Mouse (Mus musculus): Measurements from ENCODE around the gene Ypel1. TPM values are rescaled to one million over a fixed set of nuclear protein-coding genes. Genes with fewer than 3 reads are reported as not detected.

Gene Ypel1
- total RNA-seq (2014; fragmentation: Nextera tagmentation): 5.8 TPM in 1 of 2 replicates, not detected in the other
- total RNA-seq (2017): 1.4 and 2.8 TPM in 2 replicates

DNA sequence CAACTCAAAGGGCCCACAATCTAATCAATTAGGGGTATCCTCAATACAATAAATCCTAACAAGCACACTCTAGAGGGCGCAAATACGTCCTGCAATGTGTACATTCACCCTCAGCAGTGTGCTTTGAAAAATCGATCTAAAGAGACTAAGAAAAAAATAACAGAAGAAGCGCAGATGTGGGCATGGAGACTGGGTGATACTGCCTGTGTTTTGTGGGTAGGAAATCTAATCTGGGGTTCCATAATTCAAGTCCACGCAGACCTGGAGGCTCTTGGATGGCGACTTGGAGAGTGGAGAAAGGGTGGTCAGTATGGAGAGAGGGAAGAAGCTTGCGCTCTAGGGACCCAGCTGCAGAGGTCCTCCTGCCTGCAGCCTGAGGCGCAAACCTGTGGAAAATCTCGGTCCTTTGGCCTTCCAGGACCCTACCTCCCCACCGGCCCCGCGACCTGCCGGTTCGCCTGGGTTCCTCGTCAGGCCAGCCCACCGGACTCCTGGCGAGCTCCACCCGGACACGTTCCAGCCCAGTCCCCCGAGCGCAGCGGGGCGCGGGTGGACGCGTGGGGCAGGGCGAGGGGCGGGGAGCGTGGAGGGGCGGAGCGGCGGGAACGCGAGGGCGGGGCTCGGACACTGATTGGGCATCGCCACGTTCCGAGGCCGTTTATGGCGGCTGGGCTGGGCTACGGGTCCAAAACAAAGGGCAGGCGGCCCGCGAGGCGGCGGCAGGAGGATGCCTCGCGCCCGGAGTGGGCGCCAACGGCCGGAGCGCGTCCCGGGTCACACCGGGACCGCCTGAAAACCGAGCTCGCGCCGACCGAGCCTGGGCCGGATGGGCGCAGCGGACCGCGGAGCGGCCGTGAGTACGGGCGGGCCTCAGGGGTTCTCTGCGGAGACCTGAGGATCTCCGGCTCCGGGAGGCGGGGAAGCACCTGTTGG lies at the start of gene Ypel1:
Gene Ypel1 (plus strand): TSS at position 186 of the 933 bp plus-strand sequence.
- ATAC-seq (replicated peaks; ENCODE audit: poor library complexity, severe bottlenecking): peak; percentile 92

- ATAC-seq (replicated peaks; ENCODE audit: poor library complexity, severe bottlenecking): peak; percentile 37
These were observed 44.9 kb upstream of the Ypel1 start for GRCm38 (mm10) chr16:17024469-17025148.

- ATAC-seq (replicated peaks; ENCODE audit: poor library complexity, severe bottlenecking): no peak
These were observed 39.4 kb upstream of the Ypel1 start for GRCm38 (mm10) chr16:17029971-17030695.

GRCm38 (mm10) chr16:17033754-17034153 lies 35.7 kb upstream of the Ypel1 start:
- ATAC-seq (replicated peaks; ENCODE audit: poor library complexity, severe bottlenecking): no peak

- no peak for ATAC-seq (replicated peaks; ENCODE audit: poor library complexity, severe bottlenecking)
These were observed 28.8 kb upstream of the Ypel1 start for GRCm38 (mm10) chr16:17040716-17041115.

DNA sequence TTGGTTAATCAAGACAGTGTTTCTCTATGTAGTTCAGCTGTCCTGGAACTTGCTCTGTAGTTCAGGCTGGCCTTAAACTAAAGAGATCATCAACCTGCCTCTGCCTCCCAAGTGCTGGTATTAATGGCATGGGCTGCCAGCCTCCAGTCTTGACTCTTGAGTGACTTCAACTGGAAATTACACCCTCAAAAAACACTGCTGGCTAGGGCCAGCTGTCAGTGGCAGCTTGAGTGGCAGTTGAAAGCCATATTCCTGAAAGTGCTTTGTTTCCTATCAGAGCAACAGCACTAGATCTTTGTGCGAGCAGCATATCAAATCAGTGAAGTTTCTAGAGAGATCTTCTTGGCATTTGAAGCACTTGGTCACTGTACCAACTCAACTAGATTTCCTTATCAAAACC lies 28.1 kb upstream of the Ypel1 start:
- no peak for ATAC-seq (replicated peaks; ENCODE audit: poor library complexity, severe bottlenecking)

- ATAC-seq (replicated peaks; ENCODE audit: poor library complexity, severe bottlenecking): no peak
These were observed 25.2 kb upstream of the Ypel1 start for GRCm38 (mm10) chr16:17044320-17044719.

DNA sequence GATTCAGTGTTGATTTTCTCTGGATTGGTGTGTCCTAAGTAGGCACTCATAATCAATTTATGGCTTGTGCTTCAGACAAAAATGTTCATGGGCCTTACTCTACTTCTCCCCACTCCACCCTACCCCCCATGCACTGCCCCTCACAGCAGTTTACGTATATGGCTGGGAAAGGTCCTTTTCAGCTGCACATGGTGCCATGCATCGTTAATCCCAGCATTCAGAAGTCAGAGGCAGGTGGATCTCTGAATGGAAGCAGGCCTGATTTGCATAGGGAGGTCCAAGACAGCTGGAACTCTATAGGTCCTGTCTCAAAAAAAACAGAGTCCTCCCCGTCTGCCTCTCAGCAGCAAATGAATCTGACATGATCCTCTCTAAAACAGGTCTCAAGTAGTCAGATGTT lies 24.2 kb upstream of the Ypel1 start:
- no peak for ATAC-seq (replicated peaks; ENCODE audit: poor library complexity, severe bottlenecking)

- no peak for ATAC-seq (replicated peaks; ENCODE audit: poor library complexity, severe bottlenecking)
These were observed 19.6 kb upstream of the Ypel1 start for GRCm38 (mm10) chr16:17049886-17050285.

DNA sequence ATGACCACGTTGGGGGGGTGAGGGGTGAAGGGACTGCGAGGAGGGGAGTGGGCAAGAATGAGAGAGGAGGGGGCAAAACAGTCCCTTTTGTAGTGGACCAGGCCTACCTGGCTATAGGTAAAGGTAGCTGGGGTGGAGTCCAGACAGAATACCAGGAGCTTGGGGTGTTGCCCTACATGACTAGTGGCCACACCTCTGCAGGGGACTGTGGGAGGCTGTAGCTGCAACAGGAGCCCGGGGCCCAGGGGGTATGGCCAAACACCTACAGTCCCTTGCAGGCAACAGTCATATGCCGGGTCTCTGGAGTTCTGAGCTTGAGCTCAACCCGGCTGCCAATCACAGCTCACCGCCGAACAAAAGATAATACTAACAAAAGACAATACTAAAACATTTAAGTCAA lies 17.4 kb upstream of the Ypel1 start:
- no peak for ATAC-seq (replicated peaks; ENCODE audit: poor library complexity, severe bottlenecking)

DNA sequence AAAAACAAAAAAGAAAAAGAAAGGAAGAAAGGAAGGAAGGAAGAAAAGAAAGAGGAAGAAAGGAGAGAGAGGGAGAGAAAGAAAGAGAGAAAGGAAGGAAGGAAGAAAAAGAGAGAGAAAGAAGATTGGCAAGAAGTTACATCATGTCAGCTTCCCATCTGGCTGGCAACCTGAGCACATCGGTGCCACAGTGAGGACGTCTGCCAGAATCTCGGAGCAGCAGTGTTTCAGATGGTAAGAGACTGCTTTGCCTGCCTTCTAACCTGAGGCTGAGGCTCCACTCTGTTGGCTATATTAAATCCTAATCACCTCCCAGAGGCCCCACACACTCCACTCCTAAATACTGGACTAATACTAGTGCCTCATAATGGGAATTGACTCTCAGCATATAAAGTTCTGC lies 15.6 kb upstream of the Ypel1 start:
- no peak for ATAC-seq (replicated peaks; ENCODE audit: poor library complexity, severe bottlenecking)

DNA sequence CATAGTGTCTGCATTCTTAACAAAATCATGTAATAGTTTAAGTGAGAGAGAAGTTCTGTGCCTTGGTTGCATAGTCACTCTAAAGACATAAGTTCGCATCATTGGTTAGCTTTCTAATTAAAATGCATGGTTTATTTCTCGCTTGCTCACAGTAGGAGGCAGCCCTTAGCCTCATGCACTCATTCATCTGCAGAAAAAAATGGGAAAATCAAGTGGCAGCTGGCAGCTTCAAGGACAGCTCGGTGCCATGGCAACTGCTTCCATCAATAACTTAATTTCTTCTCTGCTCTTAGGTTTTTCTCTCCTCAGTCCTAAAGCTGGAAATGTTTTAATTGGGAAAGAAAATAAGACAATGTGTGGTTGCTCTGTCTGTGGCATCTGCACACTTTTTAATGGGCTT lies 13.9 kb upstream of the Ypel1 start:
- ATAC-seq (replicated peaks; ENCODE audit: poor library complexity, severe bottlenecking): no peak

GRCm38 (mm10) chr16:17062338-17062737 lies 7.2 kb upstream of the Ypel1 start:
- ATAC-seq (replicated peaks; ENCODE audit: poor library complexity, severe bottlenecking): no peak

DNA sequence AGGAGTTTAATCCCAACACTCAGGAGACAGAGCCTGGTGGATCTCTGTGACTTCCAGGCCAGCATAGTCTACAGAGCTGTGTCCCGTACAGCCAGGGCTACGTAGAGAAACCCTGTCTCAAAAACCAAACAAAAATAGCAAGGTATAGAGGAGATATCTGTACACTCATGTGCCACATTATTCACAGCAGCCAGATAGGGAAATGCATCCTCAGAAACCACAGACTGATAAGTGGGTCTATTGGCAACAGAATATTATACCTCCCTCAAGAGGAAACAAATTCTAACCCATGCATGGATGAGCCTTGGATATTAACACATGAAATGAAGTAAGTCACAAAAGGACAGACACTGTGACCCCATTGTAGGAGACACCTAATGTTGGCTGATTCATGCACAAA lies 1.9 kb upstream of the Ypel1 start:
- no peak for ATAC-seq (replicated peaks; ENCODE audit: poor library complexity, severe bottlenecking)

DNA sequence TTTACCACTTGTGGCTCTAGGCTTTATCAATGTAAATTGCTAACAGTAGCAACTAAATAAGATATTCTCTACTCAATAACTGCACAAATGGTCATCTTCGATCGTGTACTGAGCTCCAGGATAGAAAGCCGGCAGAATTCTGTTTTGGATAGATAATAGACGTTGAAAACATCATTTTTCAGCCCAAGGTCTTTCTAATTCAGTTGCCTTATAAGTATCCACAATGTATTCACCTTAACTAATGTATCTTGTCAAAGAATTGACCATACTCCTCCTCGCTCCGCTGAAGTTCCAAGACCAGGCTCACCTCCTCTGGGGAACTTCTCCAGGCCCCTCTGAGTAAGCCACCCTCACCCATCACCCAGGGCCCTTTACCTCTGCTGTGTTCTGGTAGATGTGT lies 1.2 kb downstream of the Ypel1 start:
- ATAC-seq (replicated peaks; ENCODE audit: poor library complexity, severe bottlenecking): no peak

- ATAC-seq (replicated peaks; ENCODE audit: poor library complexity, severe bottlenecking): no peak
These were observed 3.5 kb downstream of the Ypel1 start for GRCm38 (mm10) chr16:17073000-17073399.

DNA sequence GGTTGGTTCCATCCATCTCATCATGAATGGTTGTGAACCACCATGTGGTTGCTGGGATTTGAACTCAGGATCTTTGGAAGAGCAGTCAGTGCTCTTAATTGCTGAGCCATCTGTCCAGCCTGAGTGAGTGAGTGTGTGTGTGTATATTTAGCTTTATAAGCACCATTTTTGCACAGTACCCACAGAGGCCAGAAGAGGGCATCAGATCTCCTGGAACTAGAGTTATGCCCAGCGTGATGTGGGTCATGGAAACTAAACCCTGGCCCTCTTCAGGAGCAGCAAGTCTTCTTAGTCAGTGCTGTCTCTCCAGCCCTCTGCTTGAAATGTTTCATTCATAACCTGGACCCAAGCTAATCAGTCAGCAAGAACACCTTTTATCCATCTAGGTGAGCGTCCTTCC lies 6.8 kb downstream of the Ypel1 start:
- ATAC-seq (replicated peaks; ENCODE audit: poor library complexity, severe bottlenecking): no peak

- no peak for ATAC-seq (replicated peaks; ENCODE audit: poor library complexity, severe bottlenecking)
These were observed 7.4 kb downstream of the Ypel1 start for GRCm38 (mm10) chr16:17076869-17077268.

DNA sequence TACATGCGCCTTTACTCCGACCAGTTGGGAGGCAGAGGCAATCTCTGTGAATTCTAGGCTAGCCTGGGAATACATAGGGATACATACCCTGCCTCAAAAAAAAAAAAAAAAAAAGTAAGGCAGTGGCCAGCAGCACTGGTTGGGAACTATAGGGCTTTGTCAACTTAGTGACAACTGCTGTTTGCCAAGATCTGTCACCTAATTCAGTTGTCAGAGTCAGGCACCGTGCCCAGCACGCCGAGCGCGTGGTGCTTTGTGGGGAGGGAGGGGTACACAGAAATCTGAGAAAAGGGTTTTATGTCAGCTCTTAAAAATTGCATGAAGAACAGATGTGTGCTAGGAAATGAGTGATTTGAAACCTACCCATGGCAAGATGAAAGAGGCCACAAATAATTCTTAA lies 8.6 kb downstream of the Ypel1 start:
- ATAC-seq (replicated peaks; ENCODE audit: poor library complexity, severe bottlenecking): no peak

DNA sequence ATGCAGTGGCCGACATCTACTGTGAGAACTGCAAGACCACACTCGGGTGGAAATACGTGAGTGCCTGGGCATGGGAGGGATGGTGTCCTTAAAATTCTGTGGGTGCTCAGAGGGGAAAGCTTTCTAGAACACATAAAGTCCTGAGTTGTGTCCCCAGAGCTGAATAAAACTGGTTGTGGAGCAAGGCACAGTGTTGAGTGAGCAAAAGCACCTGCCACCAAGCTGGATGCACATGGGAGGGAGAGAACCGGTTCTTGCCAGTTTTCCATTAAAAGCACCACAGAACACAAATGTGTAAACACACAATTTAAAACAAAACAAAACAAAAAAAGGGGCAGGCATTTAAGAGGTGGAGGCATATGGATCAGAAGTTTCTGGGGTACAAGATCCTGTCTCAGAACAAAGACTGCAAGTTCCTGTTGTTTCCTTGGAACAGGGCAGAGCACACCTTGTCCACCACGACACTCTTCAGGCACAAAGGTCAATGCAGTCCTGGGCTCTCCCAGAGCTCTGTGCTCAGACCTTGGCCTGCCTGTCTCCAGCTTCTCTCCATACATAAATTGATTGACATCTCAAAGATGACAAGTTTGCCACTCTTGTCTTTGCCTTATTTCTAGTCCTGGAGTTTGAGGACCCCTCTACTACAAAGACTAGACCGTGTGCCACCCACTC lies 12.8 kb downstream of the Ypel1 start:
- no peak for ATAC-seq (replicated peaks; ENCODE audit: poor library complexity, severe bottlenecking)

Measured in granulocyte monocyte progenitor cell, adult 5-6 weeks (primary cell).